Mouse (Mus musculus): ENCODE data around the gene Gast.

DNA sequence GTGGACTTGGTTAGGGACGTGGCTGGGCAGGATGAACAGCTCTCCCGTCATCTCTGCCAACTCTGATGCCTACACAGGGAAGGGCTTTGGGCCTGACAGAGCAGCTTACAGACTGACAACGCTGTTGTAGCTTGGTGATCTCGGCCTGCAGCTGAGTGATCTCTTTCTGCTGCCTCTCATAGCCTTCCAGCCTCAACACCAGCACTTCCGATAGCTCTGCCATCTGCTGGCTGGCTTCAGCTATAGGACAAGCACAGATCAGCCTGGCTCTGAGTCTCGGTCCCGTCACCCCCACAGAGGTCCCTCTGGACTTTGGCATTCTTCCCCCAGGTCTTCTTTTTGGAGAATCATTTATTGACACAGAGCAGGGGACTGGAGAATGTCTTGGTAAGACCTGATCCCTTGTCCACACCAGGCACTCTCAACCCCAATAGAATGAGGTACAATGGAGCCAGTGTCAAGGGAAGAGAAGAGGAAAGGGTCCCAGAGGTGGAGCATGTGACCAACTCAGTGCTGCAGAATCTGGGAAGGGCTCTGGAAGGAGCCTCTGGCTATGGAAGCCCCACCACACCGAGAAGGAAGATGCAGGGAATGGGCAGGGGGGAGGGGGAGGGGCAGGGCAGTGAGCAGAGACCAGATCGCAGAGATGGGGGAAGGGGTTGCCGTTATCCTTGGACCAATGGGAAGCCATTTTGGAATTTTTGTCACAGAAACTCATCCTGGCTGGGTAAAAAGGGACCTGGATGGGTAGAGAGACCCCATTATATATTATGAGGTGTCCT, 18.1 kb downstream of the Gast start:
- TF ChIP-seq TAL1 (IDR thresholded peaks at IDR 0.05; ENCODE audit: low read length) (no peak), GATA1 (IDR thresholded peaks at IDR 0.05; ENCODE audit: low read length) (no peak)
